In genomic region chr8:105853178-105853577, GRCm38 (mm10) we compare ENCODE assay signal across 8 mouse cellular contexts. TPM values are rescaled to one million over a fixed set of nuclear protein-coding genes. Genes with fewer than 3 reads are reported as not detected.
DNase-seq lines count a peak whose midpoint lies in the region; ATAC-seq and TF ChIP-seq lines count a peak whose summit lies in the region.

Cenpt (minus strand) TSS chr8:105853278.

- no peaks in the 10 kb centered on the region for H3K27me3 ChIP-seq in heart, embryonic 14.5 days (ENCODE audit: control insufficient read depth, insufficient read depth, low read length)
- no peaks in the 10 kb centered on the region for H3K27me3 ChIP-seq in G1E (ENCODE audit: insufficient read depth, low read length)
- H3K27me3 ChIP-seq in forebrain, embryonic 14.5 days (replicated peaks; ENCODE audit: control insufficient read depth, insufficient read depth, low read length), result no peaks in the 10 kb centered on the region
- H3K27me3 ChIP-seq in neural tube, embryonic 14.5 days (ENCODE audit: control insufficient read depth, insufficient read depth, low read length), result no peaks in the 10 kb centered on the region

- no peak within 1 kb of the TSS; a peak in 1 of 4 replicates for H3K27ac ChIP-seq in heart, embryonic 14.5 days (replicated peaks in 1 of 2; ENCODE audit: control insufficient read depth in 1 of 2, insufficient read depth in 1 of 2, low read depth in 2 of 2, low read length in 2 of 2)
- no peak within 1 kb of the TSS for H3K27ac ChIP-seq in forebrain, embryonic 14.5 days (ENCODE audit: low read depth, low read length)
- no peak within 1 kb of the TSS for H3K27ac ChIP-seq in neural tube, embryonic 14.5 days (ENCODE audit: low read depth, low read length)

- no peak within 1 kb of the TSS for H3K4me2 ChIP-seq in heart, embryonic 14.5 days (ENCODE audit: low read length)
- H3K4me2 ChIP-seq in forebrain, embryonic 14.5 days (ENCODE audit: low read length), result no peak within 1 kb of the TSS
- no peak within 1 kb of the TSS for H3K4me2 ChIP-seq in neural tube, embryonic 14.5 days (ENCODE audit: low read depth, low read length)

- H3K4me3 ChIP-seq in heart, embryonic 14.5 days (ENCODE audit: control insufficient read depth in 1 of 2, insufficient read depth in 1 of 2, low read depth in 1 of 2, low read length in 2 of 2), result no peak within 1 kb of the TSS
- no peak within 1 kb of the TSS for H3K4me3 ChIP-seq in G1E (ENCODE audit: low read depth, low read length)
- H3K4me3 ChIP-seq in forebrain, embryonic 14.5 days (ENCODE audit: low read depth, low read length), result no peak within 1 kb of the TSS
- no peak within 1 kb of the TSS for H3K4me3 ChIP-seq in neural tube, embryonic 14.5 days (ENCODE audit: low read depth, low read length)

- no peak within 1 kb of the TSS for H3K9ac ChIP-seq in heart, embryonic 14.5 days (ENCODE audit: low read length)
- no peak within 1 kb of the TSS for H3K9ac ChIP-seq in forebrain, embryonic 14.5 days (ENCODE audit: low read length)
- H3K9ac ChIP-seq in neural tube, embryonic 14.5 days (replicated peaks; ENCODE audit: low read depth, low read length), result no peak within 1 kb of the TSS

- no peak for DNase-seq in heart, postnatal 10 days
- no peak for DNase-seq in G1E (ENCODE audit: low spot score)
- DNase-seq in forebrain, embryonic 14.5 days (ENCODE audit: low spot score), result no peak
- DNase-seq in left cerebral cortex, postnatal 36 days (ENCODE audit: low spot score in 2 of 2), result no peak
- DNase-seq in B cell, adult 2 months, result no peak
- no peak for DNase-seq in urinary bladder, postnatal 25 days (ENCODE audit: low spot score)

- TF ChIP-seq CTCF in G1E (IDR thresholded peaks at IDR 0.05; ENCODE audit: low read depth, low read length), result no peak

- peaks cover 15 to 27% of the 10 kb centered on the region in 2 experiments for H3K4me1 ChIP-seq in heart, embryonic 14.5 days (ENCODE audit: control insufficient read depth in 2 of 2, insufficient read depth in 2 of 2, low read length in 2 of 2)
- peaks cover 49% of the 10 kb centered on the region for H3K4me1 ChIP-seq in G1E (ENCODE audit: insufficient read depth, low read depth, low read length)
- peaks cover 20% of the 10 kb centered on the region for H3K4me1 ChIP-seq in forebrain, embryonic 14.5 days (ENCODE audit: control insufficient read depth, insufficient read depth, low read length)
- H3K4me1 ChIP-seq in neural tube, embryonic 14.5 days (ENCODE audit: control insufficient read depth, insufficient read depth, low read length), result peaks cover 31% of the 10 kb centered on the region

- intact Hi-C loops in heart, postnatal 10 days (cut with DNase I), result loop anchor here (5.0 kb wide), 1 partner anchor 146 kb away; the partner anchor contains the start of genes 4933405L10Rik and Enkd1
- intact Hi-C loops in left cerebral cortex, postnatal 36 days (cut with DNase I), result loop anchor here (10.0 kb wide), 1 partner anchor 138 kb away; no protein-coding TSS in a partner anchor

- peaks cover 25% of the 10 kb centered on the region for H3K36me3 ChIP-seq in heart, embryonic 14.5 days (ENCODE audit: control insufficient read depth, insufficient read depth, low read length)
- peaks cover 41% of the 10 kb centered on the region for H3K36me3 ChIP-seq in G1E (replicated peaks)
- H3K36me3 ChIP-seq in forebrain, embryonic 14.5 days (ENCODE audit: control insufficient read depth, insufficient read depth, low read length), result peaks cover 19% of the 10 kb centered on the region
- H3K36me3 ChIP-seq in neural tube, embryonic 14.5 days (ENCODE audit: control insufficient read depth, insufficient read depth, low read length), result peaks cover 11% of the 10 kb centered on the region

- ATAC-seq in heart, embryonic 14.5 days (ENCODE audit: insufficient number of reproducible peaks, insufficient read depth, low FRiP score, low read depth), result no peak
- no peak for ATAC-seq in G1E (ENCODE audit: extremely low read depth, insufficient number of reproducible peaks, low FRiP score, poor library complexity, severe bottlenecking)
- ATAC-seq in forebrain, embryonic 14.5 days, result no peak
- ATAC-seq in neural tube, embryonic 14.5 days (ENCODE audit: low read depth), result no peak

- H3K9me3 ChIP-seq in heart, embryonic 14.5 days (ENCODE audit: control insufficient read depth, low read length), result no peaks in the 10 kb centered on the region
- H3K9me3 ChIP-seq in G1E (replicated peaks), result no peaks in the 10 kb centered on the region
- no peaks in the 10 kb centered on the region for H3K9me3 ChIP-seq in forebrain, embryonic 14.5 days (replicated peaks; ENCODE audit: control insufficient read depth, low read length)
- H3K9me3 ChIP-seq in neural tube, embryonic 14.5 days (ENCODE audit: control insufficient read depth, low read length), result no peaks in the 10 kb centered on the region

- 88% methylated on average over 3 of the region's 3 CpGs for WGBS in heart, embryonic 14.5 days
- 89% methylated on average over 3 of the region's 3 CpGs for WGBS in forebrain, embryonic 14.5 days
- 88% methylated on average over 3 of the region's 3 CpGs for WGBS in neural tube, embryonic 14.5 days

RNA-seq across cellular contexts. Expression of gene Cenpt, which starts in this region (rescaled TPM):
- 34.7 and 37.2 TPM in 2 replicates for polyA plus RNA-seq in heart, embryonic 14.5 days (2014; fragmentation: Nextera tagmentation; extraction: Ambion mirVana)
- total RNA-seq in heart, postnatal 10 days (2021), result 1 to 10 TPM; 8.4 to 8.5 TPM
- total RNA-seq in G1E (2014; fragmentation: Nextera tagmentation), result 25.2 and 31.4 TPM in 2 replicates
- 14.4 and 14.6 TPM in 2 replicates for total RNA-seq in G1E (2017)
- 12.7 and 12.9 TPM in 2 replicates for polyA plus RNA-seq in G1E (2012)
- polyA plus RNA-seq in forebrain, embryonic 14.5 days (2014; fragmentation: Nextera tagmentation; extraction: Ambion mirVana), result 50.7 and 51.8 TPM in 2 replicates
- total RNA-seq in left cerebral cortex, postnatal 36 days (2021), result 10 to 100 TPM; 15.2 to 18.0 TPM
- polyA plus RNA-seq in neural tube, embryonic 14.5 days (2014; fragmentation: Nextera tagmentation; extraction: Ambion mirVana), result 49.6 and 51.4 TPM in 2 replicates
